Mouse (Mus musculus) lung, adult 2 months (tissue): ENCODE measurements around the gene Nsg1.

Source experiments
- CTCF ChIP-seq: fragments of 200-500 bp; IDR thresholded peaks from 2 replicates; pipeline ENCODE4 v1.5.1; 2011; ENCODE audit warnings: mild to moderate bottlenecking, low read length, control low read depth; ENCODE audit not compliant: insufficient read depth
- POLR2A ChIP-seq: fragments of 200-500 bp; IDR thresholded peaks from 2 replicates; pipeline ENCODE4 v1.6.1; 2011; ENCODE audit warnings: low read depth, mild to moderate bottlenecking, control low read depth, low read length, borderline replicate concordance; ENCODE audit errors: extremely low read depth

- TF ChIP-seq CTCF = no peak
- no peak for TF ChIP-seq POLR2A
These were observed 7.3 kb downstream of the Nsg1 start for GRCm38 (mm10) chr5:38152201-38153108.
